Mouse (Mus musculus) thymus, adult 2 months (tissue): ENCODE results near the gene Mtx3.

Experiments used
- CTCF ChIP-seq: fragments of 200-500 bp; IDR thresholded peaks from 2 replicates; pipeline ENCODE4 v1.5.1; 2012; ENCODE audit warnings: mild to moderate bottlenecking, control low read depth, low read length, moderate library complexity, borderline replicate concordance; ENCODE audit not compliant: control insufficient read depth, poor library complexity, insufficient read depth; ENCODE audit errors: extremely low read depth
- POLR2A ChIP-seq: fragments of 200-500 bp; IDR thresholded peaks from 2 replicates; pipeline ENCODE4 v1.6.1; 2012; ENCODE audit warnings: mild to moderate bottlenecking, low read length, control low read depth, moderate library complexity; ENCODE audit not compliant: control insufficient read depth, poor library complexity, insufficient read depth; ENCODE audit errors: extremely low read depth

GRCm38 (mm10) chr13:92806785-92807184 is 37.8 kb upstream of the Mtx3 start:
- no peak for TF ChIP-seq POLR2A
- no peak for TF ChIP-seq CTCF
